Mouse (Mus musculus) heart, embryonic 12.5 days (tissue): ENCODE results near the gene Mark4. TPM values are rescaled to one million over a fixed set of nuclear protein-coding genes. Genes with fewer than 3 reads are reported as not detected.

Source experiments
- ATAC-seq: fragments of 200-750 bp; cut with Nextera tagmentation; 2 replicates; pipeline ENCODE4 v1.8.0; 2017; ENCODE audit warnings: moderate TSS enrichment, moderate library complexity; ENCODE audit not compliant: insufficient number of reproducible peaks, low FRiP score
- H3K27ac ChIP-seq: fragments of 300-500 bp; sonication (generic); 2 replicates; pipeline ENCODE4 v1.5.1; 2016; ENCODE audit warnings: mild to moderate bottlenecking, moderate library complexity; ENCODE audit not compliant: poor library complexity, severe bottlenecking
- H3K27me3 ChIP-seq: fragments of 300-500 bp; sonication (generic); replicated peaks from 2 replicates; pipeline ENCODE4 v1.6.1; 2016; ENCODE audit warnings: mild to moderate bottlenecking, moderate library complexity
- H3K36me3 ChIP-seq: fragments of 300-500 bp; sonication (generic); 2 replicates; pipeline ENCODE4 v1.6.1; 2016; ENCODE audit warnings: mild to moderate bottlenecking, moderate library complexity
- H3K4me1 ChIP-seq: fragments of 300-500 bp; sonication (generic); replicated peaks from 2 replicates; pipeline ENCODE4 v1.6.1; 2016; ENCODE audit warnings: mild to moderate bottlenecking
- H3K4me2 ChIP-seq: fragments of 300-500 bp; sonication (generic); 2 replicates; pipeline ENCODE4 v1.6.1; 2016; ENCODE audit warnings: mild to moderate bottlenecking, moderate library complexity
- H3K4me3 ChIP-seq: fragments of 300-500 bp; sonication (generic); 2 replicates; pipeline ENCODE4 v1.5.1; 2016; ENCODE audit warnings: mild to moderate bottlenecking
- H3K9ac ChIP-seq: fragments of 300-500 bp; sonication (generic); 2 replicates; pipeline ENCODE4 v1.6.1; 2016; ENCODE audit warnings: mild to moderate bottlenecking, moderate library complexity
- H3K9me3 ChIP-seq: fragments of 300-500 bp; sonication (generic); replicated peaks from 2 replicates; pipeline ENCODE4 v1.6.1; 2016; ENCODE audit warnings: mild to moderate bottlenecking, moderate library complexity
- WGBS: fragments of 180-500 bp; shearing (Covaris S2); methylation state at CpG from one replicate; pipeline ENCODE4 v1.1.7; 2016; 5-methylcytosine and 5-hydroxymethylcytosine counted together
- polyA plus RNA-seq: library from polyadenylated mRNA; unstranded; fragments of >200 nt; fragmentation: Nextera tagmentation; extraction: Ambion mirVana; gene quantifications from 2 replicates; pipeline ENCODE4 v1.2.1, GENCODE M21; 2016

The Mark4 gene
- polyA plus RNA-seq, 1 experiment from 2014 or later, result 11.4 TPM

GRCm38 (mm10) chr7:19494751-19495474, 36.3 kb upstream of the Mark4 start:
- Histone ChIP-seq H3K4me3 (no peak overlapping the region), H3K27me3 (peaks cover 21% of the 10 kb centered on the region), H3K27ac (no peak overlapping the region), H3K4me1 (peaks cover 13% of the 10 kb centered on the region; the same call in 1 of the 2 replicates), H3K4me2 (no peak overlapping the region), H3K36me3 (0 out of 2 replicates have a peak, but pooled peaks cover 3% of the 10 kb centered on the region), H3K9ac (no peak overlapping the region), H3K9me3 (no peaks in the 10 kb centered on the region)
- 78% methylated on average over 25 of the region's 25 CpGs for WGBS
- no peak for ATAC-seq

- Histone ChIP-seq H3K36me3 (peaks cover 6% of the 10 kb centered on the region; the same call in 1 of the 2 replicates), H3K4me2 (peak overlapping the region; percentile 68), H3K27me3 (peaks cover 50% of the 10 kb centered on the region), H3K9me3 (no peaks in the 10 kb centered on the region), H3K4me3 (peak overlapping the region; percentile 36), H3K4me1 (peaks cover 18% of the 10 kb centered on the region), H3K27ac (peak overlapping the region; percentile 16; the same call in 1 of the 2 replicates), H3K9ac (peak overlapping the region; percentile 66)
- peak; percentile 43 for ATAC-seq
- 4% methylated on average over 26 of the region's 26 CpGs for WGBS
Observed at GRCm38 (mm10) chr7:19491731-19492130, 33.1 kb upstream of the Mark4 start.

- ATAC-seq, result no peak
- 23% methylated on average over 31 of the region's 31 CpGs for WGBS
Observed at GRCm38 (mm10) chr7:19489525-19489924, 30.9 kb upstream of the Mark4 start.

GRCm38 (mm10) chr7:19486549-19486948, 27.9 kb upstream of the Mark4 start:
- Histone ChIP-seq H3K27ac (no peak overlapping the region), H3K27me3 (peaks cover 47% of the 10 kb centered on the region), H3K9me3 (no peaks in the 10 kb centered on the region), H3K4me3 (no peak overlapping the region), H3K9ac (no peak overlapping the region), H3K4me1 (peaks cover 7% of the 10 kb centered on the region), H3K4me2 (no peak overlapping the region), H3K36me3 (peaks cover 4% of the 10 kb centered on the region; the same call in 1 of the 2 replicates)
- no peak for ATAC-seq
- 59% methylated on average over 7 of the region's 7 CpGs for WGBS

More at GRCm38 (mm10) chr7:19489525-19489924, 30.9 kb upstream of the Mark4 start:
- peaks cover 13% of the 10 kb centered on the region for H3K4me1 ChIP-seq
- no peak overlapping the region for H3K9ac ChIP-seq
- H3K4me3 ChIP-seq, result peak overlapping the region; percentile 21
- H3K27me3 ChIP-seq, result peaks cover 51% of the 10 kb centered on the region
- no peak overlapping the region for H3K27ac ChIP-seq
- no peaks in the 10 kb centered on the region for H3K9me3 ChIP-seq
- peak overlapping the region; percentile 44 for H3K4me2 ChIP-seq
- H3K36me3 ChIP-seq, result peaks cover 4% of the 10 kb centered on the region; the same call in 1 of the 2 replicates

GRCm38 (mm10) chr7:19485488-19485887, 26.9 kb upstream of the Mark4 start:
- H3K9ac ChIP-seq, result no peak overlapping the region
- no peak for ATAC-seq
- H3K4me1 ChIP-seq, result peaks cover 5% of the 10 kb centered on the region
- H3K36me3 ChIP-seq, result peaks cover 4% of the 10 kb centered on the region; the same call in 1 of the 2 replicates
- no peak overlapping the region for H3K4me2 ChIP-seq
- H3K27me3 ChIP-seq, result peaks cover 37% of the 10 kb centered on the region
- H3K9me3 ChIP-seq, result no peaks in the 10 kb centered on the region
- H3K27ac ChIP-seq, result no peak overlapping the region
- 88% methylated on average over 1 of the region's 1 CpGs for WGBS
- no peak overlapping the region for H3K4me3 ChIP-seq

DNA sequence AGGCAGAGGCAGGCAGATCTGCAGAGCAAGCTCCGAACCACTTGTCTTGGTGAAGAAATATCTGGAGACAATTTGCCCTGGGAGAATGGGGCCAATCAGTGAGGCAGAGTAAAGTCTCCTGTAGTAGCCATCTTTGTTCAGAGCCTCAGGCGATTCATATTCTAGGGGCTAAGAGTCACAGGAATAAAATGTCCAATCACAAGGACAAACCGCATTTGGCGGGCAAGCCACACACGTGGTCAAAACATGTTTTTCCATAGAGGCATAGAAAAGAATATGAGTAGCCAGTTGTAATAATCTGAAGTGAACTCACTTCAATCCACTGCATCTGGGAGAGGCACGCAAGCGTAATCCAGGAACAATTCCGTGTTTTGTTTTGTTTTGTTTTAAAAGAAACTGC, 24.7 kb upstream of the Mark4 start:
- no peak overlapping the region for H3K27ac ChIP-seq
- H3K36me3 ChIP-seq, result peaks cover 4% of the 10 kb centered on the region; the same call in 1 of the 2 replicates
- no peaks in the 10 kb centered on the region for H3K9me3 ChIP-seq
- 83% methylated on average over 8 of the region's 8 CpGs for WGBS
- peaks cover 16% of the 10 kb centered on the region for H3K27me3 ChIP-seq
- H3K9ac ChIP-seq, result no peak overlapping the region
- H3K4me1 ChIP-seq, result peaks cover under 1% of the 10 kb centered on the region; the same call in 1 of the 2 replicates
- no peak overlapping the region for H3K4me2 ChIP-seq
- no peak for ATAC-seq
- no peak overlapping the region for H3K4me3 ChIP-seq

GRCm38 (mm10) chr7:19477624-19478384, 19.2 kb upstream of the Mark4 start:
- Histone ChIP-seq H3K4me1 (peaks cover 15% of the 10 kb centered on the region), H3K4me2 (no peak overlapping the region), H3K27me3 (peaks cover 43% of the 10 kb centered on the region), H3K4me3 (no peak overlapping the region), H3K9ac (peak overlapping the region; percentile 34; the same call in 1 of the 2 replicates), H3K36me3 (peaks cover 4% of the 10 kb centered on the region; the same call in 1 of the 2 replicates), H3K27ac (no peak overlapping the region), H3K9me3 (no peaks in the 10 kb centered on the region)
- WGBS, result 18% methylated on average over 14 of the region's 14 CpGs
- ATAC-seq, result 0 out of 2 replicates have a peak, but pooled peaks have one; percentile 22

DNA sequence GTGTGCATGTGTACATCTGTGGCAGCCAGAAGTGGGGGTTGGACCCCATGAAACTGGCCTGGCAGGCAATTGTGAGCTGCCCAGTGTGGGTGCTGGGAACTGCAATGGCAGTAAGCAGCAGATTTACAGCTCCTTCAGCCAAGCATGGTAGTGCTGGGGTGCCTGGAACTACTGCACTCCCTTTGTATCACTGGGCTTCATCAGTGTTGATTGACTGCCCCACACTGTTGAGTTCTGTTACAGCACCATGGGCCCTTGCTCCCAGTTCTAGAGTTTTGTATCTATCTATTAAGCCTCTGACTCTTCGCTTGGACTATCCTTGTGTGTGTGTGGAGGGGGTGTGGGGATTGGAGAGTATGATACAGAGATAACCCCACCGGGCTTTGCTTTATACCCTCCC, 18.5 kb upstream of the Mark4 start:
- H3K36me3 ChIP-seq, result peaks cover 4% of the 10 kb centered on the region; the same call in 1 of the 2 replicates
- no peak overlapping the region for H3K4me2 ChIP-seq
- H3K4me3 ChIP-seq, result no peak overlapping the region
- H3K9me3 ChIP-seq, result no peaks in the 10 kb centered on the region
- peaks cover 50% of the 10 kb centered on the region for H3K27me3 ChIP-seq
- no peak overlapping the region for H3K27ac ChIP-seq
- no peak for ATAC-seq
- H3K4me1 ChIP-seq, result peaks cover 22% of the 10 kb centered on the region
- WGBS, result 49% methylated on average over 2 of the region's 2 CpGs
- H3K9ac ChIP-seq, result no peak overlapping the region

DNA sequence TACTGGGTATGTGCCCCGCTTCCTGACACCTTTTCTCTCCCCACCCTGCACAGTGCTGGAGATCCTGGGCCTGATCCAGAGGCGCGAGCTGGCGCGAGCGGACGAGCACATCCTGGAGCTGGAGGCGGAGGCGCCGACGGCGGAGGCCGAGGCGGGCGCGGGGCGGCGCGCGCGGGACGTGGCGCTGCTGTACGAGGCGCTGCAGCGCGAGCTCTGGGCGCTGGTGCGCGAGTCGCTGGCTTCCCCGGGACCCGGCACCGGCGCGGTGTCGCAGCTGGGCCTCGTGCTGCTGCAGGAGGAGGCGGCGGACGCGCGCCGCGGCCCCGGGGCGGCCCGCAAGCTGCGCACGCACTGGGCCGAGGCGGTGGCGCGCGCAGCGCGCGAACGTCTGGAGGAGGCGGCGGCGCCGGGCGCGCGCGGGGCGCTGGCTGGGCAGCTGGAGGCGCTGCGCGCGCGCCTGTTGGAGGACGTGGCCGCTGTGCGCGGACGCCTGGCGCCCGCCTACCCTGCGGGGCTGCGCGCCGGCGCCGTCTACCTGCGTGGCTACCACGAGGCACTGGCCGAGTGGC, 15.3 kb upstream of the Mark4 start:
- 4% methylated on average over 71 of the region's 89 CpGs for WGBS
- peak overlapping the region; percentile 85 for H3K4me2 ChIP-seq
- H3K27ac ChIP-seq, result no peak overlapping the region
- H3K9ac ChIP-seq, result peak overlapping the region; percentile 74
- ATAC-seq, result peak; percentile 69
- peaks cover 25% of the 10 kb centered on the region for H3K4me1 ChIP-seq
- peaks cover 78% of the 10 kb centered on the region for H3K27me3 ChIP-seq
- H3K36me3 ChIP-seq, result no peaks in the 10 kb centered on the region
- H3K4me3 ChIP-seq, result peak overlapping the region; percentile 64
- H3K9me3 ChIP-seq, result no peaks in the 10 kb centered on the region; the same call in 1 of the 2 replicates

DNA sequence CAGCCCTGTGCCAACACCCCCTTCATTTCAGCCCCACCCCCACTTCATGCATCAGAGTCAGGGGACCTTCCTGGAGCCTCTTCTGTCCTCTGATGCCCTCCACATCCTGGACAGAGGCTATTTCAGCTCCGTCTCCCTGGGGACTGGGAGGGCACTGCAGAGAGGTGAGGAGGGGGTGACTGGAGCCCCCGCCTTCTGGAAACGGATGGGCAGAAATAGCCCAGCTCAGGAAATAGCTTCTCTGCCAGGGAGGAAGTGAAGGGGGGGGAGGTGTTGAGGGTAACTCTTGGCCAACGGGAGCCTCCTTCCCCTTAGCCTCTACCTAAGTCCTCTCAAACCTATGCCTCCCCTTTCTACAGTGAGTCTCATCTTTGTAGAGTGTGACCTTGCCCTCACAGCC, 13.8 kb upstream of the Mark4 start:
- Histone ChIP-seq H3K36me3 (no peaks in the 10 kb centered on the region), H3K4me1 (peaks cover 18% of the 10 kb centered on the region), H3K9me3 (no peaks in the 10 kb centered on the region; the same call in 1 of the 2 replicates), H3K4me2 (no peak overlapping the region), H3K9ac (no peak overlapping the region), H3K27me3 (peaks cover 76% of the 10 kb centered on the region), H3K4me3 (no peak overlapping the region), H3K27ac (no peak overlapping the region)
- 0 out of 2 replicates have a peak, but pooled peaks have one; percentile 7 for ATAC-seq
- WGBS, result 24% methylated on average over 4 of the region's 4 CpGs

GRCm38 (mm10) chr7:19470308-19470707, 11.7 kb upstream of the Mark4 start:
- Histone ChIP-seq H3K27me3 (peaks cover 77% of the 10 kb centered on the region), H3K27ac (no peak overlapping the region)
- 18% methylated on average over 14 of the region's 14 CpGs for WGBS

More at GRCm38 (mm10) chr7:19470308-19470707, 11.7 kb upstream of the Mark4 start:
- Histone ChIP-seq H3K9ac (no peak overlapping the region), H3K4me3 (no peak overlapping the region), H3K36me3 (no peaks in the 10 kb centered on the region), H3K4me1 (peaks cover 32% of the 10 kb centered on the region), H3K9me3 (no peaks in the 10 kb centered on the region; the same call in 1 of the 2 replicates), H3K4me2 (no peak overlapping the region)
- ATAC-seq, result no peak
